Mouse (Mus musculus): ENCODE data around the gene Zswim3.
A peak's percentile ranks its signal among the peaks of the same experiment; 100 is the strongest.
"Not testable (repeated sequence)": the region's sequence is repeated elsewhere in the genome, so short reads cannot be mapped to it uniquely, and the experiment has no call there.

The Zswim3 gene

GRCm38 (mm10) chr2:164833314-164833959, 28.5 kb downstream of the Zswim3 start, which contains the start of gene Neurl2:
Gene Neurl2, minus strand, starts transcription at chr2:164833456.
- H3K36me3 ChIP-seq (ENCODE audit: control insufficient read depth, insufficient read depth, low read length, poor library complexity, severe bottlenecking): peaks cover 11% of the 10 kb centered on the region
- no peaks in the 10 kb centered on the region for H3K27me3 ChIP-seq (ENCODE audit: control insufficient read depth, insufficient read depth, low read length, poor library complexity, severe bottlenecking)
- peak; percentile 94 for DNase-seq (ENCODE audit: low read depth, low spot score)

DNA sequence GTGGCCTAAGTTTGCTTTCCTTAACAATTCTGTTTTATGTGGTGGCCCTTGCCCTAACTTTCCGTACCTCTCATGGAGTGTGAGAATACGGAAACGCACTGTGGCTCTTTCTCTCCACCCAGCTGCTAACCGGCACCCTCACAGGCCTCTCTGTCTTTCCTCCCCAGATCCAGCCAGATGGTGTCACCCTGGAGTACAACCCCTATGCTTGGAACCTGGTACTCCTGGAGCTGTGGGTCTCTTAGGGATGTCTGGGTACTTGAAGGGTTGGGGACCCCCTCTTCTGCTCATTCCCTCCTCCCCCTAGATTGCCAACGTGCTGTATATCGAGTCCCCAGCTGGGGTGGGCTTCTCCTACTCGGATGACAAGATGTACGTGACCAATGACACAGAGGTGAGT, 29.6 kb downstream of the Zswim3 start:
- Histone ChIP-seq H3K36me3 (ENCODE audit: control insufficient read depth, insufficient read depth, low read length, poor library complexity, severe bottlenecking) (peaks cover 15% of the 10 kb centered on the region), H3K27me3 (ENCODE audit: control insufficient read depth, insufficient read depth, low read length, poor library complexity, severe bottlenecking) (no peaks in the 10 kb centered on the region)
- DNase-seq (ENCODE audit: low read depth, low spot score): peak; percentile 31

- no peaks in the 10 kb centered on the region for H3K27me3 ChIP-seq (ENCODE audit: control insufficient read depth, insufficient read depth, low read length, poor library complexity, severe bottlenecking)
- H3K36me3 ChIP-seq (ENCODE audit: control insufficient read depth, insufficient read depth, low read length, poor library complexity, severe bottlenecking): peaks cover 18% of the 10 kb centered on the region
- no peak for DNase-seq (ENCODE audit: low read depth, low spot score)
Measured at GRCm38 (mm10) chr2:164835164-164835563, 30.3 kb downstream of the Zswim3 start.

- no peaks in the 10 kb centered on the region for H3K27me3 ChIP-seq (ENCODE audit: control insufficient read depth, insufficient read depth, low read length, poor library complexity, severe bottlenecking)
- DNase-seq (ENCODE audit: low read depth, low spot score): peak; percentile 62
- H3K36me3 ChIP-seq (ENCODE audit: control insufficient read depth, insufficient read depth, low read length, poor library complexity, severe bottlenecking): no peaks in the 10 kb centered on the region; the same call in 1 of the 2 replicates
Measured at GRCm38 (mm10) chr2:164845782-164846181, 40.9 kb downstream of the Zswim3 start.

DNA sequence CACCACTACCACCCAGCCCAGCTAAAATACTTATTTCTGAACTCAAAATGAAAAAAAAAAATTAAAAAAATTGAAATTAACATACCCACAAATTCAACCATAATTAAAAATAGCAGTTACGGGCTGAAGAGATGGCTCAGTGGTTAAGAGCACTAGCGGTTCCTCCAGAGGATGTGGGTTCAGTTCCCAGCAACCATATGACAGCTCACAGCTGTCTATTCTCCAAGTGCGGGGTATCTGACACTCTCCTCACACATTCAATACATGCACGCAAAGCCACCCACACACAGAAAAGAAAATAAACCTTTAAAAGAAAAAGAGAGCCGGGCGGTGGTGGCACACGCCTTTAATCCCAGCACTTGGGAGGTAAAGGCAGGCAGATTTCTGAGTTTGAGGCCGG, 45.2 kb downstream of the Zswim3 start:
- peak; percentile 54 for DNase-seq (ENCODE audit: low read depth, low spot score)
- Histone ChIP-seq H3K27me3 (ENCODE audit: control insufficient read depth, insufficient read depth, low read length, poor library complexity, severe bottlenecking) (no peaks in the 10 kb centered on the region), H3K36me3 (ENCODE audit: control insufficient read depth, insufficient read depth, low read length, poor library complexity, severe bottlenecking) (no peaks in the 10 kb centered on the region)

- H3K36me3 ChIP-seq (ENCODE audit: control insufficient read depth, insufficient read depth, low read length, poor library complexity, severe bottlenecking); DNase-seq (ENCODE audit: low read depth, low spot score); H3K27me3 ChIP-seq (ENCODE audit: control insufficient read depth, insufficient read depth, low read length, poor library complexity, severe bottlenecking): not testable (repeated sequence)
Measured at GRCm38 (mm10) chr2:164855572-164855971, 50.7 kb downstream of the Zswim3 start.

DNA sequence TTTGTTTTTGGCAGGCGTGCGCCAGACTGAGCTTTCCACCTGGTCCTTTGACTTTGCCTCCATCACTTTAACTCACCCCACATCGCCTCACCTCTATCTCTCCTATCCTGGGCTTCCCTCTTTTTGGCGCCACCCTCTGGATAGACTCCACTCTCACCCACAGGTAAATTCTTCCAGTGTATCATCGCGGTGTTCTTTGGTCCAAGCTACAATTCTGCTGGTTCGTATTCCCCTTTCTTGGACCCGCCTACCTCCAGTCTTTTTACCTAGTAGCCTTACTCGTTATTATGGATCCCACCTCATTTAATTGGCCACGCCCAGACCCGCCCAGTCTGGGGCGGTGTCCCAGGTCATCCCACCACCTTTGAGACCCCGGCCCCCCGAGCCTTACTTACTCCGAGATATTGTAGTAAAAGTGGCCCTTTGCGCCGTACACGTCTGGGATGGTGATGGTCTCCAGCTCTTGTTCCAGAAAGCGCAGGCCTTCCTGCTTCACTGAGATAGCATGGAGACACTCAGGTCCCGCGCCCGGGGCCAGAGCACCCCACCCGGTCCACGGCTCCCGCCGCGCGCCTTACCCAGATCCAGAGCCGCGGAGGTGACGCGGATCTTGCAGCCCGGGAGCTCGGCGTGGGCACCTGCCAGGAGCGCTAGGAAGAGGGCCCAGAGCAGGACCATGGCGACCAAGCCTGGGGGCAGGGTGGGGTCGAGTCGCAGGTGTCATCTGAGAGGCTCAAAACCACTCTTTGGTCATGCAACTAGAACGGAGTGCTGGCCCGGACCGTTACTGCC, 51.6 kb downstream of the Zswim3 start:
- DNase-seq (ENCODE audit: low read depth, low spot score): no peak
- Histone ChIP-seq H3K27me3 (ENCODE audit: control insufficient read depth, insufficient read depth, low read length, poor library complexity, severe bottlenecking) (no peaks in the 10 kb centered on the region), H3K36me3 (ENCODE audit: control insufficient read depth, insufficient read depth, low read length, poor library complexity, severe bottlenecking) (no peaks in the 10 kb centered on the region)

DNA sequence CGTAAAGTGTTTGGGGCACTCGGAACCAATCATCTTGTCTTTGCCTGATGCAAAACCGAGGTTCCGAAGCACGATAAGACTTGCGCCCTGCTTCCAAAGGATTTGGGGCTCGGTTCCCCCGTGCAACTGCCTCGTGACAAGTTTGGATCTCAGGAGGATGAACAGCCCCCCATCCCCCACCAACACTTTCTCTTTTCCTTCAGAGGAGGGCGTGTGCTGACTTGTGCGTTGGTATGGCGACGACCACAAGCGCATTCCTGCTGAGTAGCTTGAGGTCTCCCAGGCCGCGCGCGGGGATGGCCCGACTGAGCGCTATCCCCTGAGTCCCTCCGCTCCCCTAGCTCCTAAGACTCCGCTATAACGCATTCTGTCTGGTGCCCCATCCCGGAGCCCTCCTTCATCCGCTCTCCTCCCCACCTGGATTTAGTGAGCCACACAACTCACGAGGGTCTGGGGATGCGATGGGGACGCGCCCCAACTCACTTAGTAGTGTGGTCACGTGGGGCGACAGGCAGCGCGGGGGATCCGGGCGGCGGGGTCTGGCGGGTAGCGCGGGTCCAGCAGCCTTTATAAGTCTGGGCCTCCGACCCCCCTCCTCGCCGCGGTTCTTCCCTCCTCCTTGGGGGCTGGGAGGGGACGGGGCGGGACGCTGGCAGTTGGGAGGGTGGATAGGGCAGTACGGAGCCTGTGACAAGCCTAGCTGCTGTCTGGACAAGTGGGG, 52.4 kb downstream of the Zswim3 start, which contains the start of gene Pltp:
Pltp (minus strand) TSS at position 611 of the 721 bp plus-strand sequence.
- Histone ChIP-seq H3K27me3 (ENCODE audit: control insufficient read depth, insufficient read depth, low read length, poor library complexity, severe bottlenecking) (no peaks in the 10 kb centered on the region), H3K36me3 (ENCODE audit: control insufficient read depth, insufficient read depth, low read length, poor library complexity, severe bottlenecking) (no peaks in the 10 kb centered on the region)
- DNase-seq (ENCODE audit: low read depth, low spot score): peak; percentile 56

GRCm38 (mm10) chr2:164857842-164858553, 53.1 kb downstream of the Zswim3 start:
- peak; percentile 34 for DNase-seq (ENCODE audit: low read depth, low spot score)
- no peaks in the 10 kb centered on the region for H3K36me3 ChIP-seq (ENCODE audit: control insufficient read depth, insufficient read depth, low read length, poor library complexity, severe bottlenecking)
- no peaks in the 10 kb centered on the region for H3K27me3 ChIP-seq (ENCODE audit: control insufficient read depth, insufficient read depth, low read length, poor library complexity, severe bottlenecking)

DNA sequence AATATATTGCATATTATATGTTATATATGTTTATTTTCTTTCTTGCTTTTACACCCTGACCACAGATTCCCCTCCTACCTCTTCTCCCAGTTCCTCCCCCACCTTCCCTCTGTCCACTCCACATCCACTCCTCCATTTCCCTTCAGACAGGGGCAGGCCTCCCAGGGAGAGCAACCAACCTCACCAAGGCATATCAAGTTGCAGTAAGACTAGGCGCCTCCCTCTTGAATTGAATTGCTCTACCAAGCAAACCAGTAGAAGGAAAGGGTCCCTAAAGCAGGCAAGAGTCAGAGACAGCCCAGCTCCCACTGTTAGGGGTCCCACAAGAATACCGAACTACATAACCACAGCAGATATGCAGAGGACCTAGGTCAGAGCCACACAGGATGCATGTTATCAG, 54.3 kb downstream of the Zswim3 start:
- Histone ChIP-seq H3K36me3 (ENCODE audit: control insufficient read depth, insufficient read depth, low read length, poor library complexity, severe bottlenecking) (no peaks in the 10 kb centered on the region), H3K27me3 (ENCODE audit: control insufficient read depth, insufficient read depth, low read length, poor library complexity, severe bottlenecking) (no peaks in the 10 kb centered on the region)
- no peak for DNase-seq (ENCODE audit: low read depth, low spot score)

GRCm38 (mm10) chr2:164859640-164860432, 54.9 kb downstream of the Zswim3 start:
- no peaks in the 10 kb centered on the region for H3K27me3 ChIP-seq (ENCODE audit: control insufficient read depth, insufficient read depth, low read length, poor library complexity, severe bottlenecking)
- DNase-seq (ENCODE audit: low read depth, low spot score): no peak
- H3K36me3 ChIP-seq (ENCODE audit: control insufficient read depth, insufficient read depth, low read length, poor library complexity, severe bottlenecking): no peaks in the 10 kb centered on the region

DNA sequence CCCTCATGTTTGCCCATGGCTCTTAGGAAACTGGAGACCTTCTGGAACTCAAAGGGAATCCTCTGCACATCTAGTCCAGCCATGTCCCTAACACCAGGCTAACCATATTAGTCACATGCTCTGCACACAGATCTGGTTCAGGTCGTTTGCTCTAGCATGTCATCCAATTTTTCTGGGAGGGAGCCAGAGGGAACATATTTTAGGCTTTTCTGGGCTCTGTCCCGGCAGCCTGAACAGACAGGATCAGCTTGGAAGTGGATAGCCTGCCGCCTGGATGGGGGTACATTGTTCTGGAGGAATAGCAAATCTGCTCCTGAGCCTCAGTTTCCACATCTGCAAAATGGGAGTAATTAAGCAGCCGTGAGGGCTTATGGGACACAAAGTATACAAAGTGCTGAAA, 56.2 kb downstream of the Zswim3 start:
- no peak for DNase-seq (ENCODE audit: low read depth, low spot score)
- Histone ChIP-seq H3K36me3 (ENCODE audit: control insufficient read depth, insufficient read depth, low read length, poor library complexity, severe bottlenecking) (no peaks in the 10 kb centered on the region), H3K27me3 (ENCODE audit: control insufficient read depth, insufficient read depth, low read length, poor library complexity, severe bottlenecking) (no peaks in the 10 kb centered on the region)

DNA sequence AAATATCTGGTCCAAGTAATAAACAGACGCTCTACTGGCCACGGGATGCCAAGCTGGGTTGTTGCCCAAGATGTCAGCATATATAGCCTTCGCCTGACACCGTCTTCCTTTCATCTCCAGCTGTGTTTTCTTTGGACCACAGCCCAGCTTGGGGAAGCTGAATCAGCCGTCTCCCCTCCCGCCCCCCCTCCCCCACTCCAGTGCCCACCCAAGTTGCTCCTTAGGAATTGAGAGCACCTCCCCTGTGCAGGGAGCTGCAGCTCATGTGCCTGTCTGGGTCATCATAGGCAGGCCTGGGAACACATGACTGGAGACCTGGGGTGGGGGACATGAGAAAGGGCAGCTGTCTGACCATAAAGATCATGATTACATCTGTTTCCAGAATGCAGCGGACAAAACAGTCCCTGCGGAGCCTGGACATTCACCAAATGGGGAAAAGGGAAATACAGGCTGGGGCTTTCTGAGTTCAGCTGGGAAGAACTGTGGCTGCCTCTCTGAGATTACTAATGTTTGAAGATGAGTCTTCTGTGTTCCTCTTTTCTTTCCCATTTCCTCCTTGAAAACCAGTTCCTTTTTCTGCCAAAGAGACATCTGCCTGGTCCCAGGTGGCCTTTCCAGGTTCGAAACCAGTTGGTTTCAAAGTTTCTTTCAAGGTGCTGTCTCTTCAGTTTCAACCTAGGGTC, 57.4 kb downstream of the Zswim3 start:
- Histone ChIP-seq H3K27me3 (ENCODE audit: control insufficient read depth, insufficient read depth, low read length, poor library complexity, severe bottlenecking) (no peaks in the 10 kb centered on the region), H3K36me3 (ENCODE audit: control insufficient read depth, insufficient read depth, low read length, poor library complexity, severe bottlenecking) (no peaks in the 10 kb centered on the region)
- peak; percentile 57 for DNase-seq (ENCODE audit: low read depth, low spot score)
